Mouse (Mus musculus): Measurements from ENCODE around the gene Rbfox2.

DNA sequence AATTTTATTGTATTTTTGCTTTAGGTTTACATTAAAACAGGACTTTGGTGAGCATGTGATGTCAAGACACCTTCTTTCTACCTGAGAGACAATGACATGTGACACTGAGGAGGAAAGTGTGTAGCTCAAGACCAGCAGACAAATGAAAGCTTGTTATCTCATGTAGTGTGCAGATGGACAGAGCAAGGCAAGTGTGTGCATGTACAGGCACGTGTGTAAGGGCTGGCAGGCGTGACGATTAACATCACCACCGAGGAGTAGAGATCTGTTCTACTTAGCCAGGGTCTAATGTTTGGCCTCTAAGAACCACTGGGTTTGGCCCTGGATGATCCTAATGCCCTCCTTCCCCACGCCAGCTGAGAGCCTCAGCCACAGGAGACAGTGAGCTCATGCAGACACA lies 216.3 kb downstream of the Rbfox2 start:
- no peak for TF ChIP-seq CTCF (IDR thresholded peaks at IDR 0.05; ENCODE audit: extremely low read depth, insufficient read depth, insufficient read length, insufficient replicate concordance)
- no peak for TF ChIP-seq POLR2A (IDR thresholded peaks at IDR 0.05; ENCODE audit: low read depth, low read length)
